8 mouse cellular contexts compared by ENCODE assay signal in the genomic region with DNA sequence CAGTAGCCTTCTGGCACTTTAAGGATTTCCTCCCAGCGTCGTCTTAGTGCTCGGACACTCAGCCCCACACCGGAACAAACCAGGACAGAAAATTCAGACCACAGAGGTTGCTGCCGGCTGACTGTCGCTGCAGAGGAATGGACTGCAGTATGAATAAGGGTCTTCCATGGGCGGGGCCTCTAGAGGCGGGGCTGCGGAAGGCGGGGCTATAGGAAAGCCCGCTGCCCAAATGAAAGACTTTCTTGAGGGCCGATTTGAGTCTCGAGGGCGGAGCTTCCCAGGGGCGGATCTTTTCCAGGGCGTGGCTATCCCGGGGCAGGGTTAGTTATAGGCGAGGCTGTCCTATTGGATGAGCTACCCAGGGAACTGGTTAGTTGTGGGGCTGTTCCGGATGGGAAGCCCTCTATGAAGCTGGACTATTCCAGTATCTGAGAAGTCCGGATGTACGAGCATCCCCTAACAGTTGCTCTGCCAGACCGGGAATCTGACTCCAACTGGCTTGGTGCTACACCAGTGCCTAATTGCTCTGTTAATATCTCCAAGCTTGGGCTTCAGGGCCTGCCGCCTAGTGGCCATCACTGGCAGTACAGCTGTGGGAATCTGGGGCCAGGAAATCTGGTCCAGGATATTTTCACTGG. TPM values are rescaled to one million over a fixed set of nuclear protein-coding genes. Genes with fewer than 3 reads are reported as not detected.
DNase-seq lines count a peak whose midpoint lies in the region; ATAC-seq and TF ChIP-seq lines count a peak whose summit lies in the region.

Gene Tcaf2 (minus strand): TSS at position 343 of the 638 bp plus-strand sequence.

- WGBS in forebrain, embryonic 12.5 days = under 1% methylated on average over 23 of the region's 23 CpGs
- 0% methylated on average over 23 of the region's 23 CpGs for WGBS in heart, embryonic 15.5 days
- WGBS in liver, embryonic 12.5 days (ENCODE audit: insufficient replicate concordance) = under 1% methylated on average over 23 of the region's 23 CpGs
- WGBS in neural tube, embryonic 11.5 days = under 1% methylated on average over 23 of the region's 23 CpGs

- no peak within 1 kb of the TSS for H3K9ac ChIP-seq in forebrain, embryonic 12.5 days
- peak within 1 kb of the TSS; percentile 9; the same call in 1 of the 2 replicates for H3K9ac ChIP-seq in heart, embryonic 15.5 days
- no peak within 1 kb of the TSS for H3K9ac ChIP-seq in liver, embryonic 12.5 days
- no peak within 1 kb of the TSS for H3K9ac ChIP-seq in neural tube, embryonic 11.5 days (ENCODE audit: low read length)

- peak; percentile 51 for DNase-seq in c-Kit-positive CD71-positive TER-119-positive erythroid progenitor cells, embryonic 14.5 days (ENCODE audit: low spot score)
- DNase-seq in kidney, postnatal 14 days = peak; percentile 93
- peak; percentile 94 for DNase-seq in neural tube, embryonic 11.5 days (ENCODE audit: low spot score)
- DNase-seq in telencephalon, adult 2 months (ENCODE audit: low read depth, low spot score) = peak; percentile 17

- H3K36me3 ChIP-seq in E14TG2a.4 (ENCODE audit: insufficient read depth, low read length) = no peaks in the 10 kb centered on the region
- H3K36me3 ChIP-seq in forebrain, embryonic 12.5 days (replicated peaks) = no peaks in the 10 kb centered on the region
- no peaks in the 10 kb centered on the region for H3K36me3 ChIP-seq in heart, embryonic 15.5 days
- H3K36me3 ChIP-seq in liver, embryonic 12.5 days = no peaks in the 10 kb centered on the region
- no peaks in the 10 kb centered on the region for H3K36me3 ChIP-seq in neural tube, embryonic 11.5 days (ENCODE audit: control insufficient read depth, insufficient read depth, low read length)

- peaks cover 6% of the 10 kb centered on the region for H3K4me1 ChIP-seq in E14TG2a.4 (replicated peaks; ENCODE audit: low read depth, low read length)
- no peaks in the 10 kb centered on the region for H3K4me1 ChIP-seq in forebrain, embryonic 12.5 days
- H3K4me1 ChIP-seq in heart, embryonic 15.5 days (replicated peaks) = peaks cover 2% of the 10 kb centered on the region
- peaks cover 8% of the 10 kb centered on the region; the same call in 1 of the 2 replicates for H3K4me1 ChIP-seq in liver, embryonic 12.5 days
- no peaks in the 10 kb centered on the region for H3K4me1 ChIP-seq in neural tube, embryonic 11.5 days (ENCODE audit: control insufficient read depth, insufficient read depth, low read length)

- peak; percentile 100 for TF ChIP-seq CTCF in E14TG2a.4 (conservative IDR thresholded peaks at IDR 0.05; ENCODE audit: low read length)

- ATAC-seq in forebrain, embryonic 12.5 days (ENCODE audit: low FRiP score) = peak; percentile 98
- peak; percentile 96 for ATAC-seq in heart, embryonic 15.5 days (replicated peaks; ENCODE audit: insufficient number of reproducible peaks, insufficient read depth, low FRiP score, low read depth)
- peak; percentile 93 for ATAC-seq in liver, embryonic 12.5 days
- ATAC-seq in neural tube, embryonic 11.5 days (ENCODE audit: insufficient read depth, low FRiP score, low TSS enrichment) = peak; percentile 99

- no peak within 1 kb of the TSS for H3K27ac ChIP-seq in forebrain, embryonic 12.5 days
- H3K27ac ChIP-seq in heart, embryonic 15.5 days = 0 out of 2 replicates have a peak within 1 kb of the TSS, but pooled peaks have one; percentile 17
- no peak within 1 kb of the TSS for H3K27ac ChIP-seq in liver, embryonic 12.5 days
- no peak within 1 kb of the TSS for H3K27ac ChIP-seq in neural tube, embryonic 11.5 days (ENCODE audit: low read depth, low read length)

- H3K27me3 ChIP-seq in E14TG2a.4 (ENCODE audit: insufficient read depth, low read length) = no peaks in the 10 kb centered on the region
- H3K27me3 ChIP-seq in forebrain, embryonic 12.5 days = 0 out of 2 replicates have a peak, but pooled peaks cover 3% of the 10 kb centered on the region
- H3K27me3 ChIP-seq in heart, embryonic 15.5 days = no peaks in the 10 kb centered on the region
- H3K27me3 ChIP-seq in liver, embryonic 12.5 days (replicated peaks) = no peaks in the 10 kb centered on the region
- H3K27me3 ChIP-seq in neural tube, embryonic 11.5 days (ENCODE audit: control insufficient read depth, insufficient read depth, low read length) = no peaks in the 10 kb centered on the region

- peak within 1 kb of the TSS; percentile 73 for H3K4me3 ChIP-seq in E14TG2a.4 (replicated peaks; ENCODE audit: low read length)
- H3K4me3 ChIP-seq in forebrain, embryonic 12.5 days (replicated peaks) = peak within 1 kb of the TSS; percentile 37
- peak within 1 kb of the TSS; percentile 51 for H3K4me3 ChIP-seq in heart, embryonic 15.5 days
- peak within 1 kb of the TSS; percentile 42 for H3K4me3 ChIP-seq in liver, embryonic 12.5 days
- H3K4me3 ChIP-seq in neural tube, embryonic 11.5 days (ENCODE audit: low read depth, low read length) = peak within 1 kb of the TSS; percentile 31

- H3K9me3 ChIP-seq in E14TG2a.4 (ENCODE audit: low read length) = no peaks in the 10 kb centered on the region
- H3K9me3 ChIP-seq in forebrain, embryonic 12.5 days = no peaks in the 10 kb centered on the region
- no peaks in the 10 kb centered on the region for H3K9me3 ChIP-seq in heart, embryonic 15.5 days (replicated peaks)
- H3K9me3 ChIP-seq in liver, embryonic 12.5 days (replicated peaks) = no peaks in the 10 kb centered on the region
- no peaks in the 10 kb centered on the region for H3K9me3 ChIP-seq in neural tube, embryonic 11.5 days (ENCODE audit: control insufficient read depth, low read length)

- peak within 1 kb of the TSS; percentile 51 for H3K4me2 ChIP-seq in forebrain, embryonic 12.5 days
- H3K4me2 ChIP-seq in heart, embryonic 15.5 days = peak within 1 kb of the TSS; percentile 79
- H3K4me2 ChIP-seq in liver, embryonic 12.5 days = peak within 1 kb of the TSS; percentile 65
- peak within 1 kb of the TSS; percentile 43 for H3K4me2 ChIP-seq in neural tube, embryonic 11.5 days (ENCODE audit: low read depth)

RNA-seq across cellular contexts. Expression of gene Tcaf2, which starts in this region (rescaled TPM):
- 2.7 and 2.8 TPM in 2 replicates for polyA plus RNA-seq in forebrain, embryonic 12.5 days (2016; fragmentation: Nextera tagmentation; extraction: Ambion mirVana)
- polyA plus RNA-seq in heart, embryonic 15.5 days (2015; fragmentation: Nextera tagmentation; extraction: Ambion mirVana) = 2.2 and 3.9 TPM in 2 replicates
- 0.46 and 0.53 TPM in 2 replicates for polyA plus RNA-seq in liver, embryonic 12.5 days (2016; fragmentation: Nextera tagmentation; extraction: Ambion mirVana)
- polyA plus RNA-seq in neural tube, embryonic 11.5 days (2014; fragmentation: Nextera tagmentation; extraction: Ambion mirVana) = 1.6 and 1.8 TPM in 2 replicates

Comparison
In these comparisons a context has a peak if more than half of its experiments do, and no peak if none do; other contexts are left out.
1. Peak in ATAC-seq, H3K4me3 ChIP-seq and H3K4me2 ChIP-seq in liver, embryonic 12.5 days; RNA of the gene not detected or under 1 TPM.
2. DNase-seq: peak in every context shown above with its lines; median percentile 94 in neural tube, embryonic 11.5 days; 93 in kidney, postnatal 14 days; 51 in c-Kit-positive CD71-positive TER-119-positive erythroid progenitor cells, embryonic 14.5 days; 17 in telencephalon, adult 2 months.